Mouse (Mus musculus) liver, adult 2 months (tissue): ENCODE measurements around the gene Prune2. TPM values are rescaled to one million over a fixed set of nuclear protein-coding genes. Genes with fewer than 3 reads are reported as not detected.

Experiments
- DNase-seq: peaks from one replicate; pipeline ENCODE4 v3.0.0-alpha.2; 2011; ENCODE audit warnings: low read depth, low spot score; ENCODE audit errors: extremely low read depth
- H3K27ac ChIP-seq: fragments of 200-500 bp; replicated peaks from 2 replicates; pipeline ENCODE4 v1.5.1; 2012; ENCODE audit warnings: low read depth, mild to moderate bottlenecking, control low read depth, inconsistent platforms, low read length; ENCODE audit not compliant: insufficient read depth
- H3K27me3 ChIP-seq: fragments of 200-500 bp; 2 replicates; pipeline ENCODE4 v1.6.1; 2012; ENCODE audit warnings: mild to moderate bottlenecking, moderate library complexity, low read length, inconsistent platforms; ENCODE audit not compliant: control insufficient read depth, insufficient read depth
- H3K36me3 ChIP-seq: fragments of 200-500 bp; 2 replicates; pipeline ENCODE4 v1.6.1; 2012; ENCODE audit warnings: low read length, inconsistent platforms; ENCODE audit not compliant: control insufficient read depth, insufficient read depth
- H3K4me1 ChIP-seq: fragments of 200-500 bp; 2 replicates; pipeline ENCODE4 v1.6.1; 2011; ENCODE audit warnings: low read length; ENCODE audit not compliant: control insufficient read depth, insufficient read depth
- H3K4me3 ChIP-seq: fragments of 200-500 bp; 2 replicates; pipeline ENCODE4 v1.5.1; 2011; ENCODE audit warnings: low read depth, mild to moderate bottlenecking, control low read depth, low read length, moderate library complexity; ENCODE audit not compliant: insufficient read depth
- H3K79me2 ChIP-seq: fragments of 200-500 bp; 2 replicates; pipeline ENCODE4 v1.6.1; 2012; ENCODE audit warnings: inconsistent platforms, mild to moderate bottlenecking, low read length, moderate library complexity; ENCODE audit not compliant: control insufficient read depth, insufficient read depth
- H3K9ac ChIP-seq: fragments of 200-500 bp; 2 replicates; pipeline ENCODE4 v1.6.1; 2012; ENCODE audit warnings: low read depth, mild to moderate bottlenecking, control low read depth, inconsistent platforms, low read length
- CTCF ChIP-seq: fragments of 200-500 bp; IDR thresholded peaks from 2 replicates; pipeline ENCODE4 v1.5.1; 2011; ENCODE audit warnings: low read depth, low read length, control low read depth
- POLR2A ChIP-seq: fragments of 200-500 bp; IDR thresholded peaks from 2 replicates; pipeline ENCODE4 v1.6.1; 2011; ENCODE audit warnings: low read length, control low read depth; ENCODE audit not compliant: insufficient read depth; ENCODE audit errors: extremely low read depth
- WGBS: fragments of 180-500 bp; shearing (Covaris S2); methylation state at CpG from one replicate; pipeline ENCODE4 v1.1.7; 2018; 5-methylcytosine and 5-hydroxymethylcytosine counted together
- polyA plus RNA-seq: library from polyadenylated mRNA; depleted of rRNA; stranded (reverse); fragments of >200 nt; gene quantifications from 2 replicates; pipeline ENCODE4 v1.2.3, GENCODE M21; 2012
- total RNA-seq: library from RNA; depleted of rRNA; stranded (reverse); fragments of >200 nt; gene quantifications from 2 replicates; pipeline ENCODE4 v1.2.3, GENCODE M21; 2014

Gene Prune2
- total and polyA plus RNA-seq, 2 experiments = 0.06 to 0.55 TPM

DNA sequence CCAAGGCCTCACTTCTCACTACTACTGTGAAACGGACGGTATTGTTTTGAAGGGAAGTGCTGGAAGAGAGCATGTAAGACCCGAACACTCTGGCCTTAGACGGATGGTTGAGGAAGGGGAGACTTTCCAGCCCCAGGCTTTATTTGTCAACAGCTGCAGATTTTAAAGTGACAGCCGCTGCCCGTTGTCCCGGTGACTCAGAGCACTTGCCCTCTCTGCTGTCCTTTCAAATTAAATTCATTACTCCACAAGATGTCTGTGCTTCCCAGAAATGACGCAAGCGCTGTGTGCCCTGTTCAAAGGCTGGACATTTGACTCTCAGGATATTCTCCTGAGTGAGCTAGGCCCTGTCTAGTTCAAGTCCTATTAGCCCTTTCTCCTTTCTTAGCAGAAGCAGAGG lies 5.9 kb upstream of the Prune2 start:
- H3K79me2 ChIP-seq = no peaks in the 10 kb centered on the region
- TF ChIP-seq CTCF = no peak
- TF ChIP-seq POLR2A = no peak
- DNase-seq = no peak
- no peak overlapping the region for H3K9ac ChIP-seq
- H3K27me3 ChIP-seq = peaks cover 1% of the 10 kb centered on the region; the same call in 1 of the 2 replicates
- H3K4me3 ChIP-seq = no peak overlapping the region
- H3K4me1 ChIP-seq = no peaks in the 10 kb centered on the region
- 76% methylated on average over 9 of the region's 9 CpGs for WGBS
- H3K27ac ChIP-seq = no peak overlapping the region
- H3K36me3 ChIP-seq = no peaks in the 10 kb centered on the region

GRCm38 (mm10) chr19:16950664-16951363 lies 5.1 kb upstream of the Prune2 start:
- WGBS = 78% methylated on average over 8 of the region's 8 CpGs

DNA sequence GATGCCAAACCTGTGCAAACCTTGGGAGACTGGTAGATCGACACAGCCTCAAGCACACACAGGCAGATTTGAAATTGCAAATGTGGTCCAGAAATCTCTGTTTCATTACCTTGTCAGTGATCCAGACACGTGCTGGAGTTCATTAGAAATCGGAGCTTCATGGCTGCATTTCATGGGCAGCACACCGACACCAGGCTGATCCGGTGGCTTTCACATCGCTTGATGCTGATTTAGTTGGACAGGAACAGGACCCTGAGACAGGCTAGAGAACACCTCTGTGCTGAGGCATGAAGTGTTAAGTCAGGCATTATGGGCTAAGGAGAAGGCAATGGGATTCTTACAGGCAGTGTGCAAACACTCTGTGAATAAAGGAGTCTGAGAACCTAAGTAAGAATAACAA lies 1.2 kb upstream of the Prune2 start:
- TF ChIP-seq POLR2A = no peak
- TF ChIP-seq CTCF = no peak
- Histone ChIP-seq H3K4me1 (no peaks in the 10 kb centered on the region), H3K79me2 (no peaks in the 10 kb centered on the region), H3K27me3 (peaks cover 7% of the 10 kb centered on the region), H3K4me3 (no peak overlapping the region), H3K36me3 (no peaks in the 10 kb centered on the region), H3K9ac (no peak overlapping the region), H3K27ac (no peak overlapping the region)
- DNase-seq = no peak
- 82% methylated on average over 6 of the region's 6 CpGs for WGBS

More at GRCm38 (mm10) chr19:16950664-16951363, 5.1 kb upstream of the Prune2 start:
- TF ChIP-seq CTCF = no peak
- Histone ChIP-seq H3K4me1 (no peaks in the 10 kb centered on the region), H3K27me3 (peaks cover 6% of the 10 kb centered on the region), H3K9ac (no peak overlapping the region), H3K79me2 (no peaks in the 10 kb centered on the region), H3K4me3 (no peak overlapping the region), H3K27ac (no peak overlapping the region), H3K36me3 (no peaks in the 10 kb centered on the region)
- no peak for DNase-seq

GRCm38 (mm10) chr19:16955231-16955612 lies 696 bp upstream of the Prune2 start:
- Histone ChIP-seq H3K27ac (no peak overlapping the region), H3K4me3 (no peak overlapping the region), H3K9ac (no peak overlapping the region), H3K4me1 (no peaks in the 10 kb centered on the region), H3K79me2 (no peaks in the 10 kb centered on the region), H3K27me3 (peaks cover 7% of the 10 kb centered on the region), H3K36me3 (no peaks in the 10 kb centered on the region)
- TF ChIP-seq POLR2A (no peak), CTCF (no peak)
- 60% methylated on average over 9 of the region's 9 CpGs for WGBS
- no peak for DNase-seq

- no peak overlapping the region for H3K27ac ChIP-seq
- H3K79me2 ChIP-seq = no peaks in the 10 kb centered on the region
- TF ChIP-seq CTCF (no peak), POLR2A (no peak)
- no peak overlapping the region for H3K4me3 ChIP-seq
- H3K9ac ChIP-seq = no peak overlapping the region
- 2% methylated on average over 7 of the region's 7 CpGs for WGBS
- no peak for DNase-seq
- H3K27me3 ChIP-seq = peaks cover 7% of the 10 kb centered on the region
- no peaks in the 10 kb centered on the region for H3K4me1 ChIP-seq
- H3K36me3 ChIP-seq = no peaks in the 10 kb centered on the region
Observed at GRCm38 (mm10) chr19:16956319-16956718, 401 bp downstream of the Prune2 start.

GRCm38 (mm10) chr19:16959051-16959450 lies 3.1 kb downstream of the Prune2 start:
- no peak overlapping the region for H3K9ac ChIP-seq
- peaks cover 7% of the 10 kb centered on the region for H3K27me3 ChIP-seq
- no peak for DNase-seq
- no peak overlapping the region for H3K4me3 ChIP-seq
- WGBS = 85% methylated on average over 4 of the region's 4 CpGs
- no peaks in the 10 kb centered on the region for H3K79me2 ChIP-seq
- no peak overlapping the region for H3K27ac ChIP-seq
- TF ChIP-seq POLR2A (no peak), CTCF (no peak)
- H3K36me3 ChIP-seq = no peaks in the 10 kb centered on the region
- H3K4me1 ChIP-seq = no peaks in the 10 kb centered on the region
